Mouse (Mus musculus) granulocyte monocyte progenitor cell, adult 5-6 weeks (primary cell): ENCODE results near the gene Hivep3. TPM values are rescaled to one million over a fixed set of nuclear protein-coding genes. Genes with fewer than 3 reads are reported as not detected.

Source experiments
- ATAC-seq: replicated peaks from 2 replicates; pipeline ENCODE4 v1.8.0; 2016; ENCODE audit warnings: mild to moderate bottlenecking, moderate TSS enrichment, inconsistent platforms; ENCODE audit not compliant: poor library complexity, severe bottlenecking
- total RNA-seq, 2 experiments: library from RNA; stranded (forward) in 1 of 2; stranded (reverse) in 1 of 2; fragments of 200-712, 200-1000 nt in 1 of 2; fragments of >200 nt in 1 of 2; fragmentation: Nextera tagmentation in 1 of 2; gene quantifications; 2 replicates each; pipeline ENCODE4 v1.2.3; 2014 to 2017

Hivep3 gene
- total RNA-seq, 2 experiments from 2014 or later, result 4.4 to 11.9 TPM

GRCm38 (mm10) chr4:119759574-119760233 is 26.1 kb downstream of the Hivep3 start:
- no peak for ATAC-seq

GRCm38 (mm10) chr4:119760820-119761219 is 27.2 kb downstream of the Hivep3 start:
- ATAC-seq, result no peak

GRCm38 (mm10) chr4:119761459-119762121 is 28.0 kb downstream of the Hivep3 start:
- no peak for ATAC-seq

GRCm38 (mm10) chr4:119762171-119762570 is 28.6 kb downstream of the Hivep3 start:
- ATAC-seq, result no peak

GRCm38 (mm10) chr4:119768046-119768445 is 34.5 kb downstream of the Hivep3 start:
- no peak for ATAC-seq

GRCm38 (mm10) chr4:119775913-119776312 is 42.3 kb downstream of the Hivep3 start:
- ATAC-seq, result no peak

- ATAC-seq, result no peak
Observed at GRCm38 (mm10) chr4:119777146-119777545, 43.6 kb downstream of the Hivep3 start.

GRCm38 (mm10) chr4:119779561-119780400 is 46.2 kb downstream of the Hivep3 start:
- ATAC-seq, result no peak

GRCm38 (mm10) chr4:119780881-119781280 is 47.3 kb downstream of the Hivep3 start:
- no peak for ATAC-seq

GRCm38 (mm10) chr4:119784959-119785358 is 51.4 kb downstream of the Hivep3 start:
- no peak for ATAC-seq

- no peak for ATAC-seq
Observed at GRCm38 (mm10) chr4:119786307-119786706, 52.7 kb downstream of the Hivep3 start.

GRCm38 (mm10) chr4:119786721-119787120 is 53.1 kb downstream of the Hivep3 start:
- ATAC-seq, result no peak

GRCm38 (mm10) chr4:119788746-119789145 is 55.2 kb downstream of the Hivep3 start:
- no peak for ATAC-seq

GRCm38 (mm10) chr4:119789495-119790148 is 56.0 kb downstream of the Hivep3 start:
- ATAC-seq, result no peak

GRCm38 (mm10) chr4:119798891-119799290 is 65.3 kb downstream of the Hivep3 start:
- ATAC-seq, result no peak

- peak; percentile 80 for ATAC-seq
Observed at GRCm38 (mm10) chr4:119806556-119806955, 73.0 kb downstream of the Hivep3 start.

- peak; percentile 64 for ATAC-seq
Observed at GRCm38 (mm10) chr4:119807359-119807758, 73.8 kb downstream of the Hivep3 start.

- peak; percentile 38 for ATAC-seq
Observed at GRCm38 (mm10) chr4:119809245-119809644, 75.7 kb downstream of the Hivep3 start.

GRCm38 (mm10) chr4:119812775-119813174 is 79.2 kb downstream of the Hivep3 start:
- ATAC-seq, result peak; percentile 87

GRCm38 (mm10) chr4:119813500-119814184 is 80.1 kb downstream of the Hivep3 start:
- ATAC-seq, result no peak
